Mouse (Mus musculus): ENCODE measurements around the gene Ggta1.

- TF ChIP-seq CTCF (IDR thresholded peaks at IDR 0.05; ENCODE audit: insufficient read depth, low read depth, low read length) = no peak
- TF ChIP-seq POLR2A (IDR thresholded peaks at IDR 0.05; ENCODE audit: insufficient read depth, low read depth, low read length) = no peak
Observed at GRCm38 (mm10) chr2:35496279-35497013, 33.4 kb upstream of the Ggta1 start.
